Mouse (Mus musculus): Measurements from ENCODE around the gene Sfi1.
"Not testable (repeated sequence)": the region's sequence is repeated elsewhere in the genome, so short reads cannot be mapped to it uniquely, and the experiment has no call there.

- not testable (repeated sequence) for TF ChIP-seq CTCF (IDR thresholded peaks at IDR 0.05 in 2 of 3, conservative IDR thresholded peaks at IDR 0.05 in 1 of 3; ENCODE audit: control insufficient read depth in 1 of 3, insufficient read depth in 1 of 3, low read depth in 2 of 3, low read length in 3 of 3, poor library complexity in 1 of 3, severe bottlenecking in 1 of 3); TBP (IDR thresholded peaks at IDR 0.05; ENCODE audit: low read depth, low read length); POLR2AphosphoS2 (IDR thresholded peaks at IDR 0.05; ENCODE audit: low read length); CHD2 (IDR thresholded peaks at IDR 0.05; ENCODE audit: low read length); POLR2A (IDR thresholded peaks at IDR 0.05; ENCODE audit: control insufficient read depth in 1 of 2, insufficient read depth in 1 of 2, low read depth in 1 of 2, low read length in 2 of 2, poor library complexity in 1 of 2); ZNF384 (IDR thresholded peaks at IDR 0.05; ENCODE audit: low read depth, low read length); EP300 (IDR thresholded peaks at IDR 0.05; ENCODE audit: low read depth in 1 of 2, low read length in 2 of 2); SIN3A (IDR thresholded peaks at IDR 0.05; ENCODE audit: low read length)
These were observed 31.9 kb downstream of the Sfi1 start for GRCm38 (mm10) chr11:3161370-3161769.
